Mouse (Mus musculus) heart, adult 2 months (tissue): ENCODE data around the gene Gstm5.

ENCODE experiments used
- EP300 ChIP-seq: fragments of 200-500 bp; IDR thresholded peaks from 2 replicates; pipeline ENCODE4 v1.6.1; 2011; ENCODE audit warnings: low read depth, low read length, control low read depth; ENCODE audit not compliant: insufficient read depth
- POLR2A ChIP-seq: fragments of 200-500 bp; IDR thresholded peaks from 2 replicates; pipeline ENCODE4 v1.6.1; 2011; ENCODE audit warnings: mild to moderate bottlenecking, low read depth, low read length, control low read depth; ENCODE audit not compliant: insufficient read depth

DNA sequence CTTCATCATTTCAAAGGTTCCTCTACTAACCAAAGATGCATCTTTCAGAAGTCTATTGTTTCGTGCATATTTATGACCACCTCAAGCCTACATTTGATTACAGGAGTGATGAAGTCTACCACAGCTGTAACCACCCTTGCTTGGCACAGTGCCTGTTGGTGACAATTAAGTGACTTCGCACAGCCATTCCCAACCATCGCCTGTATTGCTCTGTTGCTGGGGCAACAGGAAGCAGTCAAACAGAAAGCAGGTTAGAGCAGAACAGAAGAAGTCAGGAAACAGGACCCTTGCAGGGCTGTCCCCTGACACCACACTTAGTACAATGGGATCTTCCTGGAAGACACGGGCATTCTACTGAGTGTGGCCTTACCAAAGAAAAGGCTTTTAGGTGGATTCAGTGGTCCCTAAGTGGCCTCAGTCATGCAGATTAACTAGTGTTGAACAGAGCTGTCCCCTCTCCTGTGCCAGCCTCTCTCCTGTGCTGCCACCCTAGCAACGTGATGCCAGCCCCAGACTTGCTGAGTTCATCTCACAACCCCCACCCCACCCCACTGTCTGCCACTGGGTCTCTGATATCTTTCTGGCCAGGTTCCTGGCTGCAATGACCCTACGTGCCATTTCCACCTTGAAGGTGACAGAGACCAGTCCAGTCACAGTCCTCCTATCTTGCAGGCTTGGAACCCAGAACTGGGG is 46.5 kb upstream of the Gstm5 start:
- TF ChIP-seq POLR2A (no peak), EP300 (0 out of 2 replicates have a peak, but pooled peaks have one; percentile 23)
